Mouse (Mus musculus) adipocyte (in vitro differentiated cells): ENCODE data around the gene Cmtr2.

Experiments
- DNase-seq: peaks from one replicate; pipeline ENCODE4 v3.0.0-alpha.2; 2016; ENCODE audit warnings: low spot score

The Cmtr2 gene

DNA sequence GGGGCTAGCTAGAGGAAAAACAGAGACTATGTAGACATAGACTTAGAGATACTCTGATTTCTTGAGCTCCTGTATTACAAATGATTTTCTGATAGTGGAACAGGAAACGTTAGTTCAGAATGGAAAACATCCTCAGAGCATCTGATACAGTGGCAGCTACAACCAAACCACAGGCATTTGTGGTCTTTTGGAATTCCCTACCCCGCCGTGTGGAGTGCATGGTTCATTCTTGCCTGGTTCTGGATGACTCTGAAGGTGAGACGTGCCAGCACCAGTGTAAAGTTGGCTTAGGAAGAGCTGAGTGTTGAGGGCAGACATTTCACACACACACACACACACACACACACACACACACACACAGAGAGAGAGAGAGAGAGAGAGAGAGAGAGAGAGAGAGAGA lies 38.5 kb downstream of the Cmtr2 start:
- DNase-seq: no peak

GRCm38 (mm10) chr8:110265796-110266305 lies 50.4 kb downstream of the Cmtr2 start:
- no peak for DNase-seq

DNA sequence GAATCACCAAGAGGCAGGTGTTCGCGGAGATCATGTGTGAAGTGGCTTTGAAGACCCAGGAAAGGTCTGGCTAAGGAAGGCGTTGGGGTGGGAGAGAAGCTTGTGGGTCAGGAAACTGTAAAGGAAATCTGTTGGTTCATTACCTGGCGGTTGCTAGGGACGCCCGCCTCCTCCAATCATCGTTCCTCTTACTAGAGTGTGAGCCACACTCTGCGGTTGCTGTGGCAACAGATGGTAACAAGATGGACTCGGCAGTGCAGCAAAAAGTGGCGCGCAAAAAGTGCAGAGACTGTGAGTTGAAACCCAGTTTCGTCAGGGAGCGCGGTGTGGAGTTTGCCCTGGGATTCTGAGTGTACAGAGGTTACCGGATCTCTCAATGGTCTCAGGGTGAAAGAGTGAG lies 51.3 kb downstream of the Cmtr2 start, which contains the start of gene Hydin:
Gene Hydin, plus strand, starts transcription at position 237 of the 400 bp plus-strand sequence.
- no peak for DNase-seq

DNA sequence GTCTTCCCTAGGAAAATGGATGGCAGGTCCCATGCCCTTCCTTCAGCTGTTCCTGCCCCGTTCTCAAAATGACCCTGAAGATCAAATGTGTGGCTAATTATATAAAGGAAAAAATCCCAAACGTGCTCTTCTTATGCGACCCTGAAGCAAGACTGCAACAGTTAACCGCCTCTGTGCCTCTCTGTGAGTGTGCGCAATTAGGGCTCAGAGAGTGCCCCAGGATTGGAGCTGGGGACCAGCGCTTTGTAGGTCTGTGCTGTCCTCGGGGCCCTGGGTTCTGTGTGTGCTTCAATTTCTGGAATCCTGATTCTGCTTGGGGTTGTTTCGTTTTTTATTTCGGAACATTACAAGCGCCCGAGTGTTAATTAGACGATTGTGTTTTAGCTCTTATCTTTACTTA lies 51.8 kb downstream of the Cmtr2 start:
- DNase-seq: no peak

- no peak for DNase-seq
Measured at GRCm38 (mm10) chr8:110270659-110271058, 55.2 kb downstream of the Cmtr2 start.

DNA sequence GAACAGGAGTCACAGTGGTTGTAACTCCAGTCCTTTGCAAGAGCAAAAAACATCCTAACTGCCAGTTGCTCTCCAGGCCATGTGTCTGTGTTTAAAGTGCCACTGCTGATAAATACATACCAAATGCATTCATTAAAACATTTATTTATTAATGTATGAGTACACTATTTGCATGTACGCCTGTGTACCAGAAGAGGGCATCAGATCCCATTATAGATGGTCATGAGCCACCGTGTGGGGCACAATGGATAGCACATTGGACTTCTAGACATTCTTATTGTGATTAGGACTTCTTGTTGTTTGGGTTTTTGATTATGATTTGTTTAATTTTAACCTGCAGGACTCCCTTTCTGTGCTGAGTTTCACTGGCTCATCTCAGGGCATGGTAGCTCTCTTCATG lies 57.9 kb downstream of the Cmtr2 start:
- no peak for DNase-seq
